Mouse (Mus musculus) G1E (cell line): Measurements from ENCODE around the gene Prpf3. TPM values are rescaled to one million over a fixed set of nuclear protein-coding genes. Genes with fewer than 3 reads are reported as not detected.

Experiments
- ATAC-seq: 2 replicates; pipeline ENCODE4 v1.8.0; 2016; ENCODE audit warnings: mild to moderate bottlenecking; ENCODE audit not compliant: insufficient number of reproducible peaks, poor library complexity, low FRiP score, severe bottlenecking; ENCODE audit errors: extremely low read depth
- DNase-seq: peaks from one replicate; pipeline ENCODE4 v3.0.0; 2012; ENCODE audit warnings: low spot score
- H3K27me3 ChIP-seq: 2 replicates; pipeline ENCODE4 v1.6.1; 2012; ENCODE audit warnings: mild to moderate bottlenecking, low read length, inconsistent platforms; ENCODE audit not compliant: insufficient read depth
- H3K36me3 ChIP-seq: replicated peaks from 2 replicates; pipeline ENCODE3; 2012; ENCODE audit warnings: mild to moderate bottlenecking, inconsistent platforms
- H3K4me1 ChIP-seq: 2 replicates; pipeline ENCODE4 v1.6.1; 2012; ENCODE audit warnings: low read depth, low read length, inconsistent platforms, mixed read lengths; ENCODE audit not compliant: insufficient read depth
- H3K4me3 ChIP-seq: 2 replicates; pipeline ENCODE4 v1.5.1; 2012; ENCODE audit warnings: low read depth, mild to moderate bottlenecking, inconsistent platforms, low read length, moderate library complexity, mixed read lengths
- H3K9me3 ChIP-seq: replicated peaks from 2 replicates; pipeline ENCODE4 v1.6.1; 2012; ENCODE audit warnings: inconsistent platforms
- CTCF ChIP-seq: IDR thresholded peaks from 2 replicates; pipeline ENCODE4 v1.5.1; 2012; ENCODE audit warnings: low read depth, low read length, inconsistent platforms, mixed read lengths
- GATA1 ChIP-seq: IDR thresholded peaks from 2 replicates; pipeline ENCODE4 v1.6.1; 2012; ENCODE audit warnings: borderline replicate concordance, low read length, inconsistent platforms, mixed read lengths
- GATA2 ChIP-seq: IDR thresholded peaks from 2 replicates; pipeline ENCODE4 v1.6.1; 2012; ENCODE audit warnings: low read depth, low read length, inconsistent platforms, borderline replicate concordance
- POLR2AphosphoS5 ChIP-seq: IDR thresholded peaks from 2 replicates; pipeline ENCODE4 v1.6.1; 2012; ENCODE audit warnings: low read depth, low read length, inconsistent platforms; ENCODE audit not compliant: insufficient replicate concordance
- TAL1 ChIP-seq: conservative IDR thresholded peaks from 2 replicates; pipeline ENCODE4 v1.6.1; 2012; ENCODE audit warnings: low read depth, low read length, inconsistent platforms, mixed read lengths
- polyA plus RNA-seq: library from polyadenylated mRNA; stranded (reverse); fragments of >175 nt; gene quantifications from 2 replicates; pipeline ENCODE4 v1.2.3, GENCODE M21; 2012
- total RNA-seq, 2 experiments: library from RNA; stranded (forward) in 1 of 2; stranded (reverse) in 1 of 2; fragments of 200-1000 nt in 1 of 2; fragments of >200 nt in 1 of 2; fragmentation: Nextera tagmentation in 1 of 2; gene quantifications; 2 replicates each; pipeline ENCODE4 v1.2.3; 2014 to 2017

The Prpf3 gene
- total and polyA plus RNA-seq, 3 experiments: 17.5 to 77.2 (median 68.3) TPM

DNA sequence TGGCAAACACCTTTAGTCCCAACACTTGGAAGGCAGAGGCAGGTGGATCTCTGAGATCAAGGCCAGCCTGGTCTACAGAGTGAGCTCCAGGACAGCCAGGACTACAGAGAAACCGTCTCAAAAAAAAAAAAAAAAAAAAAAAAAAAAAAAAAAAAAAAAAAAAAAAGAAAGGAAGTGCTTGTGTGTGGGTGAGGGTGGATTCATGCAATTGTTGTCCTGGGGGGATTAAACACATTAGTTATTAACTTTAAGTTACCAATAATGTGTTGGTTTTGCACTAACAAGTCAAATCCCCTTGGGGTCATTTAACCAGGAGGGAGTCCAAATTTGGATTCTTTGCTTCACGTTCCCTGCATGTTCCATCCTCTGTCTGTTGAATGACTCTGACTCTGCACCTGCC, 29.4 kb downstream of the Prpf3 start:
- 0 out of 2 replicates have a peak, but pooled peaks cover 2% of the 10 kb centered on the region for H3K4me1 ChIP-seq
- H3K9me3 ChIP-seq: no peaks in the 10 kb centered on the region
- DNase-seq (no peak), ATAC-seq (no peak)
- no peak overlapping the region for H3K4me3 ChIP-seq
- no peak for TF ChIP-seq TAL1
- no peak for TF ChIP-seq POLR2AphosphoS5
- no peak for TF ChIP-seq CTCF
- no peak for TF ChIP-seq GATA1
- TF ChIP-seq GATA2: no peak
- H3K36me3 ChIP-seq: peaks cover 51% of the 10 kb centered on the region
- H3K27me3 ChIP-seq: no peaks in the 10 kb centered on the region

DNA sequence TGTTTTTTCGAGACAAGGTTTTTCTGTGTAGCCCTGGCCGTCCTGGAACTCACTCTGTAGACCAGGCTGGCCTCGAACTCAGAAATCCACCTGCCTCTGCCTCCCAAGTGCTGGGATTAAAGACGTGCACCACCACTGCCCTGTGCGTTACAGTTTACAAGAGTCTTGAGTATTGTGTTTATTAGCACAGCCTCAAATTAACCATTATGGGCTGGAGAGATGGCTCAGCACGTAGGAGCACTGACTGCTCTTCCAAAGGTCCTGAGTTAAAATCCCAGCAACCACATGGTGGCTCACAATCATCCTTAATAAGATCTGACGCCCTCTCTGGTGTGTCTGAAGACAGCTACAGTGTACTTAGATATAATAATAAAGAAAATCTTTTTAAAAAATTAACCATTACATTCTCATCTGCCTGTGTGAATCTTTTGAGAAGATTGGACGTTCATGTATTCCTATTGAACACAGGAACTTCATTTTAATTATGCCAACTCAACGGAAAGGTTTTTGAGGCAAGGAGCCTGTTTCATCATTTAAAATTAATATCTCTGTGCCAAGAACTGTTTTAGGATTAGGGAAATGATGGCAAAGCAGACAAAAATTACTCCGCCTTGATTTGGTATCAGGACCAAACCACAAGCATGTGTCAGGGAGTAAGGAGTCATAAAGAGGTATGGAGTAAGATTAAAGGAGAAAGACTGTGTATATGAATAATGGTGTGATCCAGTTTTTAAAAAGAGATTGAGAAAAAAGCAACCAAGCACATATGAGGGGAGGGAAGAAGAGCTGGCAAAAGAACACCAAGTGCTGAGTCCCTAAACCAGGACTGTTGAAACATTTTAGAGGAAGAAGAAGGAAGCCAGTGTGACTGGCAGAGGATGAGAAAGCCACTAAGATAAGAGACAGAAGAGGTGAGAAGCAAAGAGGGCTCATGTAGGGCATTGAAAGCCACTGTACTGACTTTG, 35.4 kb downstream of the Prpf3 start:
- Histone ChIP-seq H3K9me3 (no peaks in the 10 kb centered on the region), H3K4me3 (peak overlapping the region; percentile 86), H3K27me3 (no peaks in the 10 kb centered on the region), H3K4me1 (peaks cover 27% of the 10 kb centered on the region), H3K36me3 (peaks cover 21% of the 10 kb centered on the region)
- ATAC-seq (no peak), DNase-seq (no peak)
- TF ChIP-seq POLR2AphosphoS5 (no peak), CTCF (no peak), GATA2 (no peak), GATA1 (no peak), TAL1 (no peak)

DNA sequence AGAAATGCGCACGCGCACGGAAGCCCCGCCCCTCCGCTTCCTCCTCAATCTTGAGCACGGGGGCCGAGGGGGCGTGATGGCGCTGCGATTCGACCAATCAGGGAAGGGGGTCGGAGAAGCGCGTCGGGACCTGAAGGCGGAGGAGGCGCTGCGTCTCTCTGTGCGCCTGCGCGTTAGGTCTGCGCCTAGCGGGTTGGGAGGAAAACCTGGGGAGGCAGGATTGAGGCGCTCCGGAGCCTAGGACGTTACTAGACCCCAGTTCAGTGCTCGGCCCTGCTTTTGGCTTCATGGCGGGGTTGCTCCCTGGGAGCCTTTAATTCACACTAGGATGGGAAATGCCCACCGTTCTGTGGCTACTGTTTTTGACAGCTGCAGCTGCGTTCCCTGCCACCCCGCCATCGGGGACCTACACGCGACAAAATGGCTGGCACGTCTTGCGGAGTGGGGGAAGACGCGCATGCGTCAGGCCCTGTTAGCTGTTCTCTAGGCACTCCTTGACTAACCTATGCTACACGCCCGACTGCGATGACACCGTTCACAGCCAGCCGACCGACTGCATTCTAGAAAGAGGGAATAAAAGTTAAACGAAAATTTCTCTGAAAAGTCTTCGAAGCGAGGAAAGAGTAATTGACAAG, 36.2 kb downstream of the Prpf3 start:
- Histone ChIP-seq H3K27me3 (no peaks in the 10 kb centered on the region), H3K9me3 (no peaks in the 10 kb centered on the region), H3K4me3 (peak overlapping the region; percentile 86), H3K4me1 (peaks cover 31% of the 10 kb centered on the region), H3K36me3 (peaks cover 19% of the 10 kb centered on the region)
- peak; percentile 92 for ATAC-seq
- DNase-seq: peak; percentile 95
- no peak for TF ChIP-seq POLR2AphosphoS5
- TF ChIP-seq TAL1: no peak
- TF ChIP-seq GATA1: no peak
- TF ChIP-seq GATA2: no peak
- no peak for TF ChIP-seq CTCF

DNA sequence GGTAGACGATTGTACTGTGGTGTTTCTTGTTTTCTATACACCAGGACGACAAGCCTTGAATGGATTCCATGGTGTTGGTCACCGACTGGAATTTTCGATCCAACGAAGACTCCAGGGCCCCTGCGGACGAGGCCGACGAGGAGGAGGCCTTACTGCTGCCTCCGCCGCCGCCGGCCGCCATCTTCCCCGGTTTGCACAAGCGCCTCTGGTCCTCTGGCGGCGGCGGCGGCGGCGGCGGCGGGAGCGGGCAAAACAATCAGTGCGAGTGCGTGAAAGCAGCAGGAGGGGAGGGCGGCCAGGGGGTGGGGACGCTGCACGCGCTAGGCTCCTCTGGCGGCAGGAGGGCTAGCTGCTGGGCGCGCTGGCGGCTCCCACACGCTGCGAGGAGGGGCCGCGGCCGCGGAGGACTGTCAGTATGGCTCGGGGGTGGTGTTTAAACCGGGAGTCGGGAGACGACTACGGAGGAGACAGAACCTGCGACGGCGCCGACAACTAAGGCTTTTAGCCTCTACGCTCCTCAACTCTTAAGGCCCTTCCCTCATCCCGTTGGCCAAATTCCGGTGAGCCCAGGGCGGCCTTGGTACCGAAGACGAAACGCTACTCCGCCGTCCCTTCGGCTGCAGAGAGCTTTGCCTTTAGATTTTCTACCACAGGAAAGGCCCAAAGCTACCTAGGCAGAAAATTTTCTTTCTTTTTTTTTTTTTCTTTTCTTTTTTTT, 37.0 kb downstream of the Prpf3 start, which contains the start of gene Rprd2:
Gene Rprd2, minus strand, starts transcription at position 293 of the 718 bp plus-strand sequence.
- no peak for TF ChIP-seq POLR2AphosphoS5
- no peak for TF ChIP-seq CTCF
- no peak for TF ChIP-seq TAL1
- TF ChIP-seq GATA1: no peak
- TF ChIP-seq GATA2: no peak
- DNase-seq (peak; percentile 39), ATAC-seq (no peak)
- Histone ChIP-seq H3K36me3 (peaks cover 23% of the 10 kb centered on the region), H3K27me3 (no peaks in the 10 kb centered on the region), H3K4me3 (peak within 1 kb of the TSS; percentile 86), H3K9me3 (no peaks in the 10 kb centered on the region), H3K4me1 (peaks cover 33% of the 10 kb centered on the region)

DNA sequence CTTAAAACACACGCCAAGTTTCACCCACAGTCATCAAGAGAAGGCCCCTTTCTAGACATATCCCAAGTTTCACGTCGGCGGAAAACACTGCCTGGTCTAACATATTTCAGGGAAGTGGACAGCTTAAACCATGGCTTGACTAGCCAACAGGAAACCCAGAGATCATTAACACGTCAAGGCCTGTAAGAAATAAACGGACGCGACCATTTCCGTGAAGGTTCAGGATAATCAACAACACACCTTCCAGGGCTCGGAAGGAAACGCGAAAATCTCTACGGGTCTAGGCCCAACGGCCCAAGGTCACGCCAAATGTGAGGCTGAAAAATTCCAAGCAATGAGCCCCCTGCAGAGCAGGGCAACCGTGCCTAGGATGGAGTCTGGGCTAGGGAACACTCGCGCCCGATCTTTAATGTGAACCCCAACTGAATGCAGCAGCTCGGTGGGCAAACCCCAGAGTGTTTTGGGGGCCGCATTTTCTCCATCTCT, 37.6 kb downstream of the Prpf3 start:
- H3K27me3 ChIP-seq: no peaks in the 10 kb centered on the region
- H3K4me1 ChIP-seq: peaks cover 33% of the 10 kb centered on the region
- ATAC-seq: no peak

More for the DNA sequence above, 37.6 kb downstream of the Prpf3 start:
- Histone ChIP-seq H3K9me3 (no peaks in the 10 kb centered on the region), H3K36me3 (peaks cover 28% of the 10 kb centered on the region), H3K4me3 (peak overlapping the region; percentile 86)
- DNase-seq: peak; percentile 16
- TF ChIP-seq GATA2 (no peak), CTCF (no peak), TAL1 (no peak), GATA1 (no peak), POLR2AphosphoS5 (no peak; the same call in 1 of the 2 replicates)
